Mouse (Mus musculus) heart, postnatal 25 days (tissue): ENCODE data around the gene Sgk1. TPM values are rescaled to one million over a fixed set of nuclear protein-coding genes. Genes with fewer than 3 reads are reported as not detected.

Experiments used
- DNase-seq: peaks from one replicate; pipeline ENCODE4 v3.0.0; 2022; ENCODE audit warnings: low spot score
- intact Hi-C: fragments of 180-260 bp; cut with DNase I; formaldehyde crosslinking; loops from one replicate; pipeline ENCODE4 v1.15.1; 2025
- total RNA-seq, 2 experiments: library from RNA; stranded (reverse); gene quantifications; 2 replicates each; pipeline ENCODE4 v1.2.3; 2021

Sgk1 gene
- total RNA-seq, 2 experiments from 2014 or later: 46.0 to 51.8 TPM

DNA sequence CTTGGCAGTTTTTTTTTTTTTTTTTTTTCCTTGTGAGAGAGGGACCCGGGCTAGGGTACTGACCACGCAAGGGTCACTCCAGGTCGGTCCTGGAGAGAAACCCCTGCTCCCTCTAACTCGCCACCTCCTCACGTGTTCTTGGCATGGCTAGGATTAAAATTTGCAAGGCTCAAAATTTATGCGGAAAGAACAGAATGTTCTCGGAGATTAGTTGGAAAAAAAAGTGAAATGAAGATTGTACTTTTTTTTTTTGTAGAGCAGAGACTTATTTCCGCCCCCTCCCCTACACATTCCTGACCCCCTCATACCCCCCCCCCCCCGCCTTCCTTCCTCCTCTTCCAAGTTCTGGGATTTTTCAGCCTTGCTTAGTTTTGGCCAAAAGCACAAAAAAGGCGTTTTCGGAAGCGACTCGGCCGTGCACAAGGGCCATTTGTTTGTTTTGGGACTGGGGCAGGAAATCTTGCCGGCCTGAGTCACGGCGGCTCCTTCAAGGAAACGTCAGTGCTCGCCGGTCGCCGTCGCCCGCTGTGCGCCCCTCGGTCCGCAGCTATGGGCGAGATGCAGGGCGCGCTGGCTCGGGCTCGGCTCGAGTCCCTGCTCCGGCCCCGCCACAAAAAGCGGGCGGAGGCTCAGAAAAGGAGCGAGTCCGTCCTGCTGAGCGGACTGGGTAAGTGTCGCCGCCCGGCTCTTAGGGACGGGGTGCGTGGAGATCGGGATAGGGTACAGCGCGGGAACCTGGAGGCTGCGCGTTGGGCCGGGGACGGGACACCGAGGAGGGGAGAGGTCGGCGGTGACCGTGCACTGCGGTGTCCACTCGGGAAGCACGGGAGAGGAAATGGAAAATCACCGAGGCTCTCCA lies 111.8 kb downstream of the Sgk1 start:
- peak; percentile 76 for DNase-seq
- intact Hi-C loops: loop anchor here (1.0 to 5.0 kb wide), 6 partner anchors 41 to 393 kb away; no protein-coding TSS in a partner anchor

DNA sequence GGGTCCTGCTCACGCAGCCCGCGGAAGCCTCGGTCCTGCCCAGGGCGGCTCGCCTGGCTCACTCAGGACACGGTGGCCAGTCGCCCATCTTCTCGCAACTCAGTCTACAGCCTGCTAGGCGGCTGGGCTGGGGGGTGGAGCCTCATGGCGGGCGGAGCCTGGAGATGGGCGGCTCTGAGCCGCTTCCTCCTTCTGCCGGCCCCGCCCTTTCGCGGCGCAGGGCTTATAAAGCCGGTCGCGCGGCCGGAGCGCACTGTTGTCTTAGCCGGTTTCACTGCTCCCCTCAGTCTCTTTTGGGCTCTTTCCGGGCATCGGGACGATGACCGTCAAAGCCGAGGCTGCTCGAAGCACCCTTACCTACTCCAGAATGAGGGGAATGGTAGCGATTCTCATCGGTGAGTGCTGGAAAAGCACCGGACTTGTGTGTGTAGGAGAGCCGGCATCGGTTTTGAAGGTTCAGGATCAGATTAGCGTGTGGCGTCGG lies 112.5 kb downstream of the Sgk1 start:
- peak; percentile 97 for DNase-seq
- intact Hi-C loops: loop anchor here (2.0 to 5.0 kb wide), 3 partner anchors 72 to 394 kb away; no protein-coding TSS in a partner anchor

DNA sequence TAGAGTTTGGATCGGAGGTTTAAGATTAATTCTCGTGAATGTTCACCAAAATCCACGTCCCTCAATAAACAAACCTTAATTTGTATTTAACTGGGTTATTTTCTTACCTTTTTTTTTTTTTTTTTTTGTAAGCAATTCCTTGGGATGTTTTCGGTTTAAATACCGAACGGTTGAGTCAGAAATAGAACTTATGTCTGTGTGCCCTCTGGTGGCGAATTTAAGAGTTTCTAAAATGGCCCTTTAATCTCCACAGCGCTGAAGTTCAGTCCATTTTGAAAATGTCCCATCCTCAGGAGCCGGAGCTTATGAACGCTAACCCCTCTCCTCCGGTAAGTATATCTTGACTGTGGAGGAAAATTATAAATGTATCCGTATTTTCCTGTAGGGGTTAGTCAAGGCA lies 113.2 kb downstream of the Sgk1 start:
- intact Hi-C loops: loop anchor here (1.0 to 2.0 kb wide), 2 partner anchors 394 to 530 kb away; no protein-coding TSS in a partner anchor

DNA sequence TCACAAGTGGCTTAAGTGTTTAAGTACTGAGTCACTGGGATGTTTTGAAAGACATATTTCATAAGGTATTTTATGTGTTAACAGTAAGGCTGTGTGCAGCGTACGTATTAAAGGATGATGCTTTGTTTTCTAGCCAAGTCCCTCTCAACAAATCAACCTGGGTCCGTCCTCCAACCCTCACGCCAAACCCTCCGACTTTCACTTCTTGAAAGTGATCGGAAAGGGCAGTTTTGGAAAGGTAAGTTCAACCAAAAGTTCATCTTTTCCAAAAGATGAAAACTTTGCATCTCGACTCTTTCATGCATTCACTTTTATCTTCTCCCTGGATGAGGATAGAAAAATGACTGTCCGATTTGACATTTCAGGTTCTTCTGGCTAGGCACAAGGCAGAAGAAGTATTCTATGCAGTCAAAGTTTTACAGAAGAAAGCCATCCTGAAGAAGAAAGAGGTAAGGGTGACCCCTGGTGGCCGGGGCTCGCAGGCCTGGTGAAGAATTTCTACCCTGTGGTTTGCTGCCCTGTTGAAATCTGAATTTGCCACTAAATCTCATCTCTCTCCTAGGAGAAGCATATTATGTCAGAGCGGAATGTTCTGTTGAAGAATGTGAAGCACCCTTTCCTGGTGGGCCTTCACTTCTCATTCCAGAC lies 113.8 kb downstream of the Sgk1 start:
- DNase-seq: peak; percentile 43
- intact Hi-C loops: loop anchor here (1.0 to 2.0 kb wide), 2 partner anchors 395 to 530 kb away; no protein-coding TSS in a partner anchor

More for the DNA sequence above, 113.2 kb downstream of the Sgk1 start:
- DNase-seq: no peak

DNA sequence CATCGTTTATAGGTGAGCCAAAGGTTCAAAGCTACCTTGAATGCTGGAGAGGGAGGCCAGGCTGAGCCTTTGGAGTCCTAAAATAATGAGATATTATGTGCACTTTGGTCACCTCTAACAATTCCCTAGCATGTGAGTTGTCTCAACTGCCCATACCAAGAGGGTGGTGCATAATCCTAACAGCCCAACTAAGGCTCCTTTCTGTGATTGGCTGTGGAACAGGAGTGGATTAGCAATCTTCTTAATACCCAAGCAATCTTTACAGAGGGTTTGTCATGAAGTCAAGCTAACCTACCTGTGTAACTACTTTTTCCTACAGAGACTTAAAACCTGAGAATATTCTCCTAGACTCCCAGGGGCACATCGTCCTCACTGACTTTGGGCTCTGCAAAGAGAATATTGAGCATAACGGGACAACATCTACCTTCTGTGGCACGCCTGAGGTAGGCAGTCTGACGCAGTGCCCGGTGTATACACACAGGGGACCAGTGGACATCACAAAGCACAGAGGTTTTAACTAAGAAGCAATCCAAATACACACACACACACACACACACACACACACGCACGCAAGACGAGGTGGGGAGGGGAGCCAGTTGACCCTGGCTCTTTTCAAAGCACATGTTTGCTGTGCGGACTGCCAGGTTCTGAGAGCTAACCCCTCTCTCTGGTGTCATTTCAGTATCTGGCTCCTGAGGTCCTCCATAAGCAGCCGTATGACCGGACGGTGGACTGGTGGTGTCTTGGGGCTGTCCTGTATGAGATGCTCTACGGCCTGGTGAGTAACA lies 114.9 kb downstream of the Sgk1 start:
- DNase-seq: no peak
- intact Hi-C loops: no loop called here

DNA sequence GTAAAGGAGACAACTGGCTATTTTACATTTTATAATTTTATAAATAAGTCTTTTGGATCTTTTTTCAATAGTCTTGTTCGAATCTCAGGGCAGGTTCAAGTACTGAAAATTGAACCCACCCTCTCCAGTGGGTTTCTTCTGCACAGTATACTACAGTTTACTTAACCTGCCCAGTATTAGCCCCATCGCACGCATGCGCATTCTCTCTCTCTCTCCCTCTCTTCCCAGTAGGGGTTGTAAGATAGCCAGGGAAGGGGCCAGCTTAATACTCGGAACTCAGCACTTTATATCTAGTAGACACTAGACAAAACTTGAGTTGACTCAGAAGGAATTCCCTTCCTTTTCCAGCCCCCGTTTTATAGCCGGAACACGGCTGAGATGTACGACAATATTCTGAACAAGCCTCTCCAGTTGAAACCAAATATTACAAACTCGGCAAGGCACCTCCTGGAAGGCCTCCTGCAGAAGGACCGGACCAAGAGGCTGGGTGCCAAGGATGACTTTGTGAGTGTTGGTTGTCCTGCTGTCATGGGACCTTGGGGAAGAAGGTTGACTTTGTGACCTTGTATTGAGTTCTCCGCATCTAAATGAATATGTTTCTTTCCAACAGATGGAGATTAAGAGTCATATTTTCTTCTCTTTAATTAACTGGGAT lies 115.7 kb downstream of the Sgk1 start:
- no peak for DNase-seq
- intact Hi-C loops: no loop called here

DNA sequence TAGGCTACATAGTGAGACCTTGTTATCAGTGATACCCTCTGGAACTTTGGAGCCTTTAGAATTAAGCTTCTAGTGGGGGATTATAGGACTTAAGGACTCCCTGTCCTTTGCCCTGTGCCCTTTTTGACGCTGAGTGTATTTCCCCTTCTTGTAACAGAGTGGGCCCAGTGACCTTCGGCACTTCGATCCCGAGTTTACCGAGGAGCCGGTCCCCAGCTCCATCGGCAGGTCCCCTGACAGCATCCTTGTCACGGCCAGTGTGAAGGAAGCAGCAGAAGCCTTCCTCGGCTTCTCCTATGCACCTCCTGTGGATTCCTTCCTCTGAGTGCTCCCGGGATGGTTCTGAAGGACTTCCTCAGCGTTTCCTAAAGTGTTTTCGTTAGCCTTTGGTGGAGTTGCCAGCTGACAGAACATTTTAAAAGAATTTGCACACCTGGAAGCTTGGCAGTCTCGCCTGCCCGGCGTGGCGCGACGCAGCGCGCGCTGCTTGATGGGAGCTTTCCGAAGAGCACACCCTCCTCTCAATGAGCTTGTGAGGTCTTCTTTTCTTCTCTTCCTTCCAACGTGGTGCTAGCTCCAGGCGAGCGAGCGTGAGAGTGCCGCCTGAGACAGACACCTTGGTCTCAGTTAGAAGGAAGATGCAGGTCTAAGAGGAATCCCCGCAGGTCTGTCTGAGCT lies 116.7 kb downstream of the Sgk1 start:
- DNase-seq: no peak
- intact Hi-C loops: no loop called here

DNA sequence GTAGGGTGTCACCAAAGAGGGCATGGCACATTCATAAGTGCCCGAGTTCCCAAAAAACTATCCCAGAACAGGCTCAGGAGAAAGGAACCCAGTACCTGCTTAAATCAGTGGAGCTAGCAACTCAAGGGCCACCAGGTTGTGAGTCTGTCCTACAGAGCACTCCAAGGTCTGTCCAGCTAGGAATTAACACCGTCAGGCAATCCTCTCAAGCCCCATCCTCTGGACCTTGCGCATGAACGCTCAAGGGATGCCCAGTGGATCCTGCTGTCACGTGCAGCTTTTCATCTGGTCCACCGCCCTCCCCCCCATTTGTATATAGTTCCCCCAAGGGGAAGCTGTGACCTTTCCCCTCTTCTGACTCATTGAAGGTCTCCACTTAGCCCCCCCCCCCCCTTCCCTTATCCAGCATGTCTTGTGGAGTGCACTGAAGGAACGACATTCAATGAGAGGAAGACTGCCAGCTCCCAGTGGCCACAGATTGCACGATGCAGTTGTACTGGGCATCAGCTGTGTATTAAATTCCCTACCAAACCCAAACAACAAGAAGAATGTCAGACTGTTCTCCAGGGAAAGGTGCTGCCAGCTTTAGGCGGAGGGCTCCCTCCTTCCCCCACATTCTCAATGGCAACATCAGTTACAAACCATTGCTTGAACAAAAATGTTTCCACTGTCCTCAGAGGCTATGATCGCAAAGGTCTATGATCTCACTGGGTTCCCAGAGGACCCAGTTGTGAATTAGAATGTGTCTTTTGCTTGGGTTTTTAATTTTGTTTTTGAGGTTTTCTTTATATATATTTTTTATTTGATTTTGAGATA lies 118.7 kb downstream of the Sgk1 start:
- intact Hi-C loops: no loop called here
- no peak for DNase-seq

DNA sequence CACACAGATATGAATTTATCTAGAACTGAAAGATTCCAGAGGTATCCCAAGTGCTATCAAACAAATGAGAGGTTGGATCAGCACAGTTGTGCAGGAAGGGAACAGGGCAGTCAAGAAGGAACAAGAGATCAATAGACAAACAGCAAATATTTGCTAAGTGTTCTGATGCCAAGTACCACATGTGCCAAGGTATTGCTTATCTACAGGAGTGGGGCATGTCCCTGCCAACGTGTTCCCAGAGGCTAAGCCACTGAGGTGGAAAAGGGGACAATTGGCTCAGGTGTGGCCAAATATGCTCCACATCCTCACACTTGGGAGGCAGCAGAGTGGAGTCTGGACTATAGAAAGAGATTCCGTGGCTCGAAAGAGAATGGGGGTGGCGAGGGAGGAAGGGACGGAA lies 119.6 kb downstream of the Sgk1 start:
- intact Hi-C loops: no loop called here
- no peak for DNase-seq

DNA sequence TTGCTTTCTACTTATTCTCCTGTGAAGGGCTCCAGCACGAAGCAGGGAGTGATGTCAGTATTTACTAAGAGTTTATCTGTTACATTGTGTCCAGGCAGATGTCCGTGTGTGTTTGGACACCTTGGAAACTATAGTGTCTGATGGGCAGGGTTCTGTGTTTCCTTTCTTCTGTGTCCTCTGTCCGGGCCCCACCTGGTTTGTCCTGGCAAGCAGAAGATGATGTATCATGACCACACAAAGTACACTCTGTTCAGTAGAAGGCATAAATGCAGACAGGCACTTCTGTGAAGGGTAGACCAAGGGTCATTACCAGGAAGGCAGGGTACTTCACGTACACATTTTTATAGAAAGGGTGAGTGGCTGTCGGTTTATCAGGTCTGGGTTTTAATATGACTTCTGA lies 122.8 kb downstream of the Sgk1 start:
- DNase-seq: no peak
- intact Hi-C loops: no loop called here

DNA sequence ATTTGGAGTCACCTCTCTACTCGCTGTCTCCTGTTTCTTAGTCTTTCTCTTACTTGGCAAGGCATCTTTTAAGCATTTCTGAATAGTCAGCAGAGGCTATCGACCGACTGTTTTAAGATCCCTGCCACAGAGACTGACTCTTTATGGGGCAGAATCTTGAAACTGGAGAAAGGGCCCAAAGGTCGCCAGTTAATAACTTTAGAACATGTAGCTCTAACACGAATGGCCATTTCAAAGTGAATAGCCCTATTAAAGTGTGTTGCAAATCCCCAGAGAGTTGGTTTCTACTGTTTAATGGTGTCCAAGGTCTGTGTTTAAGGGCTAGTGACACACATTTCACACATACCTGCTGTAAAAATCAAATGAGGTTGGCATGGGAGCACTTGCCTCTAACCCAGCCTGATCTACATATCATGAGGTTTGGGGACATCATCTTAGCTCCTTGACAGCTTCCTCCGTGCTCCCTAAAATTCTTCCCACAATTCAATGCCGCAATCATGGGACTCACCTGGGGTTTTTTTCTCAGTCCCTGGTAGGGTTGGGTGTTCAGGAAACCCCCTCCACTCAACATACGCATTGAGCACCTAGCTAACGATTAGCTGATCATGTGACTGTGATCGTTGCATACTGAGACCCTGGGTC lies 125.3 kb downstream of the Sgk1 start:
- intact Hi-C loops: no loop called here
- no peak for DNase-seq

DNA sequence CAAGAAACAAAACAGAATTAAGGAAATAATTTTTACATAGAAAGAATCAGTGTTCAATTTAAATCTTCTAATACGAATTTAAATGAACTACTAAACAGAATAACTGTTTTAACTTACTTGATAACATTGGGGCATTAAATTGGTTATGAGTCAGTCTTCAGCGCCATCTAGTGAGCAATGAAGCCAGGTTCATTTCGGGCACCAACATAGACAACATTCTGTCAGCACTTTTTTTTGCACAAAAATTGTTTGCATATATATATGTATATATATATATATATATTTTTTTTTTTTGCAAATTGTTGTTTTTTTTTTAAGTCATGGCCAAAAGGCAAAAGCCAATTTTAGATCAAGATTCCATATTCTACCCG lies 125.8 kb downstream of the Sgk1 start:
- no peak for DNase-seq
- intact Hi-C loops: no loop called here

DNA sequence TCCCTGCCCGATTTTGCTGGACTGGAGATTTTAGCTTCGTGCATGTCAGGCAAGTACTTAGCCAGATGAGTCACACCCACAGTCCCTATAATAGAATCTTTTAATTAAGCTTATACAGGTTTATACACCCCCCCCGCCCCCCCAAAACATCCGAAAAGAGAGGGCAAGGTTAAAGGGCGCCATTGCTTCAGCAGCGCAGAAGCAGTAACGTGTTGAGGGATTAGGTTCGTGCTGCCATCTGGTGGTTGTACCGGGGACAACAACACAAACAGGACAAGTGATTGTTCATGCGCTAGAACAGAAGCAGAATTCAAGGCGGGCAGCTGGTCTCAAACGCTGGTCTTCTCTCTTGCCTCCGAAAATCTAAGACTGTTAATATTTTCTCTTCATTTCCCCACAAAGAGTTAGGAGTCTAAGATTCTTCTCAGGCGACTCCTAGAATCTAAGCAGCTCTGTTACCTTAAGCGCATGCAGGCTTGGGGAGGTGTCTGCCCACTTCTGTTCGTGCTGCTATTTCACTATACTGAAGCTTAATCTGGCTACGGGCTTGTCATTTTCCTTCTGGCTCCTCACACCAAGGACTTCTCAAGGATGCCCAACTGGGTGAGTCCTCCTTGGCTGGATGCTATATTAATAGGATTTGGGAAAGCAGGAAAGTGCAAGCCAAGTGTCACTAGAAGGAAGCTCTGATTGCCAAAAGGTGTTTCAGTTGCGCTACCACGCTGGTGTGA lies 128.3 kb downstream of the Sgk1 start:
- intact Hi-C loops: loop anchor here (1.0 kb wide), 2 partner anchors 545 to 627 kb away; no protein-coding TSS in a partner anchor
- peak; percentile 28 for DNase-seq

DNA sequence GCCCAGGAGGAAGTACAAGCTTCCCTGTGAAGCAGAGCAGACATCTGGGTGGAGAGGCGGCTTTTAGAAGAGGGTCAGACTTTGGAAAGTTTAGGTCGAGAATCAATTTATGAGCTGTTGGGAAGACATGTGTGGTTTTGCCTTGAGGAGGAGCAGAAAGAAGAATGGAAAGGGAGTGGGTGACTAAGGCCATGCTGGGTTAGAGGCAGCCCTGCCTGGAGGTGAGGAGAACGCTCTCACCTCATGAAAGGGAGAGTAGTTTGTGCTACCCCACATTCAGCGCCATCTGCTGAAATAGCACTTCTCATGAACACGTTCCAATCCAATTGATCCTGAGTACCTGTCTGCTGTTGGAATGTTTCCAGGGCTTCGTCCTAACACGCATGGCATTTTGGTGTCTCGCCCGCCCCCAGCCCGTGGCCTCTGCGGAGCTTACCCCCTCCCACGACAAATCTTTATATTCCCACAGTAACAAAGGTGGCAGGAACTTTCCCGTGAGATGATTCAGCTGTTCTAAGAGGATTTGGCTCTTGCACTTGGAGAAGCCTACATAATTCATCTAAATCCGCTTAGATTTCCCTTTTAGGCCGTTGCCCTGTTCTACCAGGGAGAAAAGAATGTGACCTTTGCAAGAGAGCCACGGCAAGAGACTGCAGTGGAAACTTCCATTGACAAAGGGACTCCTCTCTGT lies 135.6 kb downstream of the Sgk1 start:
- intact Hi-C loops: no loop called here
- DNase-seq: no peak

DNA sequence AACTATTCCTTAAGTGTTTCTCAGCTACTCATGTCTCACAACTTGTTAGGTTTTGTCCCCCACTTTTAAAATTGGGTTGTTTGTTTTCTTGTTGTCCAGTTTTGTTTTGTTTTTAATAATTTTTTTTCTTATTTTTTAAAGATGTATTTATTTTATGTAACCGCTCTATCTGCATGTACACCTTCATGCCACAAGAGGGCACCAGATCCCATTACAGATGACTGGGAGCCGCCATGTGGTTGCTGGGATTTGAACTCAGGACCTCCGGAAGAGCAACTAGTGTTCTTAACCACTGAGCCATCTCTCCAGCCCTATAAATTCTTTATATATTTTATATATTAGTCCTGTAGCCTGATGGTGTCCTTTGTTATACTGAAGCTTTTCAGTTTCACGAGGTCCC lies 136.6 kb downstream of the Sgk1 start:
- DNase-seq: no peak
- intact Hi-C loops: no loop called here

DNA sequence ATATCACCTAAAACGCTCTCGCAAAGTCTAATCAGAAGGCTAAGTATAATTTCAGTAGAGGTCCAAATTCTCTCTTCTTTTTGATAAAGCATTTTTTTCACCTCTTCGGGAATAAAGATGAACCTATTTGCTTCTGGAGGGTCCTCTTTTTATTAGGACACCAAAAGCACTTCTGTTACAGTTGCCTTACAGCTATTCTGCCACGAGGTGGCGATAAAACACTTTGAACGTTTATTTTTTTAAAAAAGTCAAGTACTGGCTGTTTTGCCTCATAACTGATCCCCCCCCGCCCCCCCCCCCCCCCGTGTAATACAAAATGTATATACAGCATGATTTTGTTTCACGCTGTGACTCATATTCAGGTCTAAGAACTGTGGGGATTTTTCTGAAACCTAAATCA lies 152.3 kb downstream of the Sgk1 start:
- intact Hi-C loops: loop anchor here (10.0 kb wide), 1 partner anchor 450 kb away; no protein-coding TSS in a partner anchor
- DNase-seq: no peak
